Mouse (Mus musculus): ENCODE data around the gene 2810006K23Rik.

- TF ChIP-seq EP300 (IDR thresholded peaks at IDR 0.05; ENCODE audit: low read depth in 1 of 2, low read length in 2 of 2): no peak
- TF ChIP-seq HCFC1 (IDR thresholded peaks at IDR 0.05; ENCODE audit: low read depth, low read length): no peak
- no peak for TF ChIP-seq UBTF (IDR thresholded peaks at IDR 0.05; ENCODE audit: borderline replicate concordance, insufficient read depth, low read depth, low read length)
- TF ChIP-seq POLR2A (IDR thresholded peaks at IDR 0.05; ENCODE audit: control insufficient read depth in 1 of 2, insufficient read depth in 1 of 2, low read depth in 1 of 2, low read length in 2 of 2, poor library complexity in 1 of 2): no peak
- TF ChIP-seq TBP (IDR thresholded peaks at IDR 0.05; ENCODE audit: low read depth, low read length): no peak
- TF ChIP-seq CTCF (IDR thresholded peaks at IDR 0.05 in 2 of 3, conservative IDR thresholded peaks at IDR 0.05 in 1 of 3; ENCODE audit: control insufficient read depth in 1 of 3, insufficient read depth in 1 of 3, low read depth in 2 of 3, low read length in 3 of 3, poor library complexity in 1 of 3, severe bottlenecking in 1 of 3): no peak
- no peak for TF ChIP-seq NELFE (IDR thresholded peaks at IDR 0.05; ENCODE audit: low read depth, low read length)
These were observed 15.0 kb downstream of the 2810006K23Rik start for GRCm38 (mm10) chr5:124342897-124343296.

Measured in MEL (cell line).